Mouse (Mus musculus): ENCODE measurements around the gene Tff1. TPM values are rescaled to one million over a fixed set of nuclear protein-coding genes. Genes with fewer than 3 reads are reported as not detected.

Tff1 gene
- polyA plus RNA-seq, 1 experiment = not detected

DNA sequence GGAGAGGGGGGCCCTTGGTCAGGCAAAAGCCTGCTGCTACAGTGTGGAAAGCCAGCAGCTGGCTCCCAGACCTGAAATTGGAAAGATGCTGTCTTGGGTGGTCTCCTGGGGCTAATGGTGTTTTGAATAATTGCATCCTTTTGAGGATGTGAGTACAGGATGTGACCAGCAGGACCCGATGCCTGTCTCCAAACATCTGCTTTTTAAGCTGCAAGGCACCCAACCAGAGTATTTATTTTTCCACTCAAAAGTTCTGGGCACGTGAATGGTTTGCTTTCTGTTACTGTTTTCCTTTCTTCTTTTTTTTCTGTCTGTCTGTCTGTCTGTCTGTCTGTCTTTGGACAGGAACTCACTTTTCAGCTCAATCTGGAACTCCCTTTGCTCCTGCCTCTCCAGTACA is 27.6 kb upstream of the Tff1 start:
- Histone ChIP-seq H3K4me3 (ENCODE audit: insufficient read depth, low read length) (no peak overlapping the region), H3K27ac (ENCODE audit: insufficient read depth, low read length) (no peak overlapping the region), H3K4me1 (ENCODE audit: control insufficient read depth, insufficient read depth, low read length) (no peaks in the 10 kb centered on the region)
- TF ChIP-seq POLR2A (IDR thresholded peaks at IDR 0.05; ENCODE audit: extremely low read depth, insufficient read depth, low read length) = no peak
- no peak for TF ChIP-seq CTCF (IDR thresholded peaks at IDR 0.05; ENCODE audit: extremely low read depth, insufficient read depth, low read length)

GRCm38 (mm10) chr17:31191825-31192224 is 26.7 kb upstream of the Tff1 start:
- no peak overlapping the region for H3K27ac ChIP-seq (ENCODE audit: insufficient read depth, low read length)
- TF ChIP-seq POLR2A (IDR thresholded peaks at IDR 0.05; ENCODE audit: extremely low read depth, insufficient read depth, low read length) (no peak), CTCF (IDR thresholded peaks at IDR 0.05; ENCODE audit: extremely low read depth, insufficient read depth, low read length) (no peak)
- no peaks in the 10 kb centered on the region for H3K4me1 ChIP-seq (ENCODE audit: control insufficient read depth, insufficient read depth, low read length)
- H3K4me3 ChIP-seq (ENCODE audit: insufficient read depth, low read length) = no peak overlapping the region

GRCm38 (mm10) chr17:31187370-31187769 is 22.3 kb upstream of the Tff1 start:
- no peak for TF ChIP-seq POLR2A (IDR thresholded peaks at IDR 0.05; ENCODE audit: extremely low read depth, insufficient read depth, low read length)
- TF ChIP-seq CTCF (IDR thresholded peaks at IDR 0.05; ENCODE audit: extremely low read depth, insufficient read depth, low read length) = peak; percentile 89
- Histone ChIP-seq H3K4me1 (ENCODE audit: control insufficient read depth, insufficient read depth, low read length) (no peaks in the 10 kb centered on the region), H3K27ac (ENCODE audit: insufficient read depth, low read length) (no peak overlapping the region)

GRCm38 (mm10) chr17:31184269-31184990 is 19.4 kb upstream of the Tff1 start:
- TF ChIP-seq CTCF (IDR thresholded peaks at IDR 0.05; ENCODE audit: extremely low read depth, insufficient read depth, low read length) = no peak
- TF ChIP-seq POLR2A (IDR thresholded peaks at IDR 0.05; ENCODE audit: extremely low read depth, insufficient read depth, low read length) = no peak
- Histone ChIP-seq H3K4me1 (ENCODE audit: control insufficient read depth, insufficient read depth, low read length) (no peaks in the 10 kb centered on the region), H3K27ac (ENCODE audit: insufficient read depth, low read length) (no peak overlapping the region), H3K4me3 (ENCODE audit: insufficient read depth, low read length) (no peak overlapping the region)

More at GRCm38 (mm10) chr17:31187370-31187769, 22.3 kb upstream of the Tff1 start:
- no peak overlapping the region for H3K4me3 ChIP-seq (ENCODE audit: insufficient read depth, low read length)

DNA sequence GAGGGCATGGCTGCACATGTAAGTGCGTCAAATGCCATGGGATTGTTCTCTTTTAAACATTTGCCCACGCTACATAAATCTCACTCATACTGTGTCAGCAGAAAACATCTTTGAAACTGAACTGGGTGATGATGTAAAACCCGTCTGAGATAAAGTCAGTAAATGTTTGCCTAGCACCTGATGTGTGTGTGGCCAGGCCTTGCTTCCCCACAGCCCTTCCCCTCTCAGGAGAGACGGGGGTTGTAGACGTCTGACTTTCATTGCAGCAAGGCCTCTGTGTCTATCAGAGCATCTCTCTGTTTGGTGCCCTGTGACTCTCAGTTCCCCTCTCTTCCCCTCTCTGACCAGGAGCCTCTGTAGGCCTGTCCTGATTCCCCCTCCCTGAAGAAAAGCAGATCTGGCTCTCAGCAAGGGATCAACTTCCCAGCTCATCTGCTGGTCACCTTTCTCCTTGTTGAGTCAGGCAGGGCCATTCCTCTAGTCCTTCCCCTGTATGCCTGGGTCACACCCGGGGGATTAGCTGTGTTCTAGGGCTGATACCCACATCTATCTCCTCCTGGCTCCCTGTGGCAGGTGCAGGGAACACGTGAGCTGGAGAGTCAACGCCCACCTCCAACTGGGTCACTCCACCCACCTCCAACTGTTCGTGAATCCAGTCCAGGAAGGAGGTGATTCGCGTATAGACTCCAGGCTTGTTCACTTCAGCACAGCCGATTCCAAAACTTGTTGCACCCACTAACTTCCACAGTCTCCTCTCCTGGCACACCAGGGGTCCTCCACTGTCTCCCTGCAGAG is 18.3 kb upstream of the Tff1 start:
- H3K27ac ChIP-seq (ENCODE audit: insufficient read depth, low read length) = no peak overlapping the region
- H3K4me1 ChIP-seq (ENCODE audit: control insufficient read depth, insufficient read depth, low read length) = no peaks in the 10 kb centered on the region
- TF ChIP-seq POLR2A (IDR thresholded peaks at IDR 0.05; ENCODE audit: extremely low read depth, insufficient read depth, low read length) (no peak), CTCF (IDR thresholded peaks at IDR 0.05; ENCODE audit: extremely low read depth, insufficient read depth, low read length) (no peak)
- no peak overlapping the region for H3K4me3 ChIP-seq (ENCODE audit: insufficient read depth, low read length)

GRCm38 (mm10) chr17:31181490-31181889 is 16.4 kb upstream of the Tff1 start:
- H3K4me1 ChIP-seq (ENCODE audit: control insufficient read depth, insufficient read depth, low read length) = no peaks in the 10 kb centered on the region
- no peak overlapping the region for H3K4me3 ChIP-seq (ENCODE audit: insufficient read depth, low read length)
- TF ChIP-seq POLR2A (IDR thresholded peaks at IDR 0.05; ENCODE audit: extremely low read depth, insufficient read depth, low read length) (no peak), CTCF (IDR thresholded peaks at IDR 0.05; ENCODE audit: extremely low read depth, insufficient read depth, low read length) (no peak)
- no peak overlapping the region for H3K27ac ChIP-seq (ENCODE audit: insufficient read depth, low read length)

- TF ChIP-seq CTCF (IDR thresholded peaks at IDR 0.05; ENCODE audit: extremely low read depth, insufficient read depth, low read length) (no peak), POLR2A (IDR thresholded peaks at IDR 0.05; ENCODE audit: extremely low read depth, insufficient read depth, low read length) (no peak)
- Histone ChIP-seq H3K4me3 (ENCODE audit: insufficient read depth, low read length) (no peak overlapping the region), H3K4me1 (ENCODE audit: control insufficient read depth, insufficient read depth, low read length) (no peaks in the 10 kb centered on the region), H3K27ac (ENCODE audit: insufficient read depth, low read length) (no peak overlapping the region)
These were observed 11.2 kb upstream of the Tff1 start for GRCm38 (mm10) chr17:31176321-31176720.

GRCm38 (mm10) chr17:31169796-31170195 is 4.7 kb upstream of the Tff1 start:
- Histone ChIP-seq H3K4me1 (ENCODE audit: control insufficient read depth, insufficient read depth, low read length) (no peaks in the 10 kb centered on the region), H3K4me3 (ENCODE audit: insufficient read depth, low read length) (no peak overlapping the region), H3K27ac (ENCODE audit: insufficient read depth, low read length) (no peak overlapping the region)
- TF ChIP-seq POLR2A (IDR thresholded peaks at IDR 0.05; ENCODE audit: extremely low read depth, insufficient read depth, low read length) (no peak), CTCF (IDR thresholded peaks at IDR 0.05; ENCODE audit: extremely low read depth, insufficient read depth, low read length) (no peak)

GRCm38 (mm10) chr17:31163821-31164220 is 1.3 kb downstream of the Tff1 start:
- no peak overlapping the region for H3K4me3 ChIP-seq (ENCODE audit: insufficient read depth, low read length)
- no peaks in the 10 kb centered on the region for H3K4me1 ChIP-seq (ENCODE audit: control insufficient read depth, insufficient read depth, low read length)
- TF ChIP-seq POLR2A (IDR thresholded peaks at IDR 0.05; ENCODE audit: extremely low read depth, insufficient read depth, low read length) (no peak), CTCF (IDR thresholded peaks at IDR 0.05; ENCODE audit: extremely low read depth, insufficient read depth, low read length) (no peak)
- no peak overlapping the region for H3K27ac ChIP-seq (ENCODE audit: insufficient read depth, low read length)

DNA sequence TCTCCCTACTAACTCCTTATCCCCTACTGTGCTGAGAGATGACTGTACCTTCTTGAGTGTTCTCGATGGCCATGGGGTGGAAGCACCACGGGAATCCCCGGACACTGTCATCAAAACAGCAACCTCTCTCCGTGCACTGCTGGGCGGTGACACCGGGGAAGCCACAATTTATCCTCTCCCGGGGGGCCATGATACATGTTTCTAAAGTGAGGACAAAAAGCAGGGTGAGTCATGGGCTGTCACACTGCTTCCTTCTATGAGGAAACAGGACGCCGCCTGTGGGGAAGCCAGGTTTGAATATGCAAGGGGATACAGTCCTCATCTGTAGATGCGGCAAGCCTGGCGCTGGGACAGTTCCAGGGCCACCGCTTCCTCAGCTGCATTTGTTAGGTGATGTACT is 2.5 kb downstream of the Tff1 start:
- Histone ChIP-seq H3K4me3 (ENCODE audit: insufficient read depth, low read length) (no peak overlapping the region), H3K4me1 (ENCODE audit: control insufficient read depth, insufficient read depth, low read length) (no peaks in the 10 kb centered on the region), H3K27ac (ENCODE audit: insufficient read depth, low read length) (no peak overlapping the region)
- TF ChIP-seq POLR2A (IDR thresholded peaks at IDR 0.05; ENCODE audit: extremely low read depth, insufficient read depth, low read length) (no peak), CTCF (IDR thresholded peaks at IDR 0.05; ENCODE audit: extremely low read depth, insufficient read depth, low read length) (no peak)
